Mouse (Mus musculus) mouse embryonic stem cell (cell line): ENCODE data around the gene Cdh22.

Experiments used
- in situ Hi-C, 2 experiments: fragments of 300-500 bp; cut with MboI; formaldehyde crosslinking; loops; 1 replicate in 1 of 2; 3 replicates in 1 of 2; pipeline ENCODE4 v1.14.3; 2019 to 2020; ENCODE audit warnings: low sequenced_read_pairs in 2 of 2, low pct_unique_long_range_greater_than_20kb in 1 of 2, mixed read lengths in 1 of 2; ENCODE audit not compliant: unreplicated experiment in 1 of 2

Cdh22 gene

DNA sequence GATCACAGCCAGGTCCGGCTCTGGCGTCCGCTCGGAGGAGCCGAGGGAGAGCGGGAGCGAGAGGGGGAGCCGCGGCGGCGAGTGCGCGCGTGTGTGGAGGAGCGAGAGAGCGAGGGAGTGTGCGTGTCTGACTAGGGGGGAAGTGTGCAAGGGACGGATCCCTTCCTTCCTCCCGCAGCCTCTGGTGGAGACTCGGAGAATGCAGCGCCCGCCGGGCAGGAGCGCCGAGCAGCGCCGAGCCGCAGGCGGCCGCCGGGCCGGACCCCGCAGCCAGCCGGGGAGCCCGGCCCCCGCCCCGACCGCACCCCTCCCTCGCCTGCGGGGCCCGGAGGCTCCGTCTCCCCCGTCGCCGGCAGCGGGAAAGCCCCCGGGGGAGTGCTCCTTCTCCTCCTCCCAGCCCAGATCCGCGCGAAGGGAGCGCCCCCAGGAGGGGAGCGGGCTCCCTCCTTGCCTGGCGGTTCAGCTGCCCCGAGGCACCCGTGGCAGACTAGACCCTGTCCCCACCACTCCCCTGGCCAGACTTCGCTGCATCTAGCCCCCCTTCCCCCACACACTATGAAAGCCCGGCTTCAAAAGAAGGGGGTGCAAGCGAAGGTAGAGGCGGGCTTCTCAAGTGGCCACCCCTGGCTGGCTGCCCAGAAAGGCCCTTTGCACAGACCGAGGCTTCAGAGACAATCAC is at the start of gene Cdh22:
Cdh22 (minus strand) TSS at position 241 of the 679 bp plus-strand sequence.
- in situ Hi-C loops, result loop anchor here in 1 of 2 experiments (10.0 kb wide), 1 partner anchor 160 kb away; no protein-coding TSS in a partner anchor

DNA sequence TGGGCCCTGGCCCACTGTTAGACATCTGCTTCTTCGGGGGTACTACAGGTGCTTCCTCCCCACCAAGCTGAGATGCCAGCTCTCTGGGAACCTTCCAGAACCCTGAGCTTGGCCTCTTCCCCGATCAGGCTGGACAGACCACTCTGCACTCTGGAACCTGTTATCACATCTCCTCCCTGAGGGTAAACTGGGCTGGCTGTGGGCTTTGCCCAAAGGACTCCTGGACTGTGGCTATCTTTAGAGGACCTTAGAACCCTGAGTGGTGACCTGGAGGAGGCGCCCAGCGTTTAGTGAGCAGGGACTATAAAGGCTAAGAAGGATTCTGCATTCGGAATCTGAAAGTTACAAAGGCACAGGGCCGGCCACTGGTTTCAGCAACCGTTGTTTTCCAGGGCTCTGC is 49.7 kb upstream of the Cdh22 start:
- in situ Hi-C loops, result no loop called here

DNA sequence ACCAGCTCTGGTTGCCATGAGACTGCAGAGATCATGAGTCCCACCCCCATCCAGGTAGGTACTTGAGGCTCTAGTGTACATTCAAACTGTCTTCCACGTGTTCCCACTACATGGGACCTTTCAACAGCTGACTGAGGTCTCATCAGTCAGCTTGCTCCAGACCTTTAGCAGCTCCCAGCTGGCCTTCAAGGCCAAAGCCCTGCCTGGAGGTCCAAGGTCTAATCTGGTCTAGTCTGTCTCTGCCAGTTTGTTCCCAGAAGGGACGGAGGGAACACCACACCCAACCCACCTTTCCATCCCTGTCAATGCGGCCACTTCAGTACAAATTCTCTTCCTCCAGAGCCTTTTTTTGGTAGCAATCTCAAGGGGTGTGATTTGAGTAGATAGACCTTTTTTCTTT is 49.0 kb upstream of the Cdh22 start:
- in situ Hi-C loops, result no loop called here

DNA sequence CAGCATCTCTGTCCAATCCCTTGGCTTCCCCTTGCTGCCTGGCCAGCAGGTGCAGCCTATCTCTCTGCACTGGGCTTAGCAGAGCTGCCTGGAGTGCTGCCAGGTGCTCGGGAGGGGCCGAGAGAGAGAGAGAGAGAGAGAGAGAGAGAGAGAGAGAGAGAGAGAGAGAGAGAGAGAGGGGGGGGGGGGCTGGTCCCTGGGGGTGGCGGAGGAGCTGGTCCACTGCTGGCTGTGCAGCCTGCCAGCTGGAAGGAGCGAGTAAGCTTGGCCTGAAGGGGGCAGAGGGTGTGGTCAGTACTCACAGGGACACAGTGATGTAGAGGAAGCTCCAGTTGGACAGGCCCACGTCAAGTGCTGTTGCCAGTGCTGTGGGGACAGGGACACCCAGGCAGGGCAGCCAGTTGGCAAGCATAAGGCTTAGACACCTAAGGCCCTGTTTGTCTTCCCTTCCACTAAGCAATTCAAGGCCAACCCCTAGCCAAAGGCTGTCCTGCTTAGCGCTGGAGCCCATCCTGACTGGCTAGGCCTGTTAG is 47.2 kb upstream of the Cdh22 start:
- in situ Hi-C loops, result no loop called here

DNA sequence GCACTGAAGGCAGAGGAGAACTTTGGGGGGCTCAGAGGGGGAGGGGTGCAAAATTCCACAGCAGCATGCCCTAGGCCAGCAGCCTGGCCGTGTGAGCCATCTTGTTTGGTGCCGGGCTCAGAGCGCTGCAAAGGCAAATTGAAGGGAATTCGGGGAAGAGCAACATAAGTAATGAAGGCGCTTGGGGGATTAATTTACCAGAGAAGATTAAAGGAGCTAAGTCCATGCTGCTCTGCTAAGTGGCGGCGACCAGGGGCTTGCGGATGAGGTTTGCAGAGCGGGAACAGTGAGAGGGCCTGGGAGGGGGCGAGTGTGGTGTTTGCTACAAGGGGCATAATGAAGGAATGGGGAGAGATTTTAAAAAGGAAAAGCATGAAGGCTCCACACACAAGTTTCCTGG is 44.7 kb upstream of the Cdh22 start:
- in situ Hi-C loops, result no loop called here

DNA sequence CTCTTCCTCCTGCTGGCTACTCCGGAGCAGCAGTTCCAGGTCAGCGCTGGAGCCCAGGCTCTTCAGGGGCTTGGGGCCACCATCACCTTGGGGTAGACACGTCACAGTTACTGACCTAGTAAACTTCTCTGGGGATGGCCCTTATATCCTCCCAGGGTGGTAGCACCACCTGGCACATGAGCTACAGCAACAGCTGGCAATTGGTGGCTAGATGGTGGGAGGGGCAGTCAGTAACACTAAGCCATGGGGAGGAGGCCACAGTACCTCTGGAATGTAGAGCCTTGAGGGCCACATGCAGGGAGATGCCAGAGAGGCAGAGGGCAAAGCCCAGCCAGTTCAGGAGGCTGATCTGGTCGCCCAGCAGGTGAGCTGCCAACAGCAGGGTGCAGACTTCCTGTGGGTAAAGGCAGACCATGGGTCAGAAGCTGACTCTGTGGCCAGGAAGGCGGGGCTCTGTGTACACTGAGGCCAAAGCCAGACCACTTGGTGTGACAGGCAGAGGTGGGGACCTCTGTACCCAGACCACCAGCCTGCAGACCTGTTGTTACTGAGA is 42.6 kb upstream of the Cdh22 start:
- in situ Hi-C loops, result no loop called here

DNA sequence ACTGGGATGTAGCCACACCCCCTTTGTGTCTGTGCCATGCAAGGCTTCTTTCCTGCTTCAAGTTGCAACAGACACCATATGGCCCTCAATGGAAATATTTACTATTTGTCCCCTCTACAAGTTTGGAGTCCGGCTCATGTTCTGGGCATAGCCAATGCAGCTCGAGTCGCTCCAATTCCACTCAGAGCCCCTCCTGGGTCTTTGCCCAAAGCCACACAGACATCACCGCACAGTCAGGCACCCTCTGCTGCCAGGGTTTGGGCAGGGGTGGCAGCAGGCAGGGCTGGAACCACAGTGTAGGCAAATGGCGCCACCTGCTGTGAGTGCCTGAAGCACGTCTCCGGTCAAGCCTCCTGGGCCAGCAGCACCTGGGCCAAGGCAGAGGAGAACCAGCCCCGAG is 41.2 kb upstream of the Cdh22 start:
- in situ Hi-C loops, result no loop called here

DNA sequence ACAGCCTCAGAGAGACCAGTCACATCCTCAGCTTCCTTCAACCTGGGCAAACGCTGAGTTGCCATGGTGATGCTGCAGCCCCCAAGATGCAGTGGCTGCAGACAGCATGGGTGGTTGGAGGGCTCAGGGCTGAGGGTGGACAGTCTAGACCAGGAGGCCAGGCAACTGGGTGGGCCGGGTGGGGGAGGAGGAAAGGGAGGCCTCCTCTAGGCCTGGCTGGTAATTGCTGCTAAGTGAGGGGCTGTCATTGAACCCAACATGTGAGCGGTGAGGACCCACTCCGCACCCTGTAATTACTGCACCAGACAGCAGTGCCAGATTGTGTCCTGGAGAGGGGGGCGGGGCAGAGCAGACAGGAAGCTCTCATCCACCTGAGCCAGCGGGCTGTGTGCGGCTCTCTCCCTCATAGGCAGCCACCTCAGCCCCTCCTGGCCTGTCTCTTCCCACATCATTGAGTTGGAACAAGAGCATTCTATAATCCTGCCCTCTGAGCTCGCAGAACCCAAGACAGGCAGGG is 40.5 kb upstream of the Cdh22 start:
- in situ Hi-C loops, result no loop called here

DNA sequence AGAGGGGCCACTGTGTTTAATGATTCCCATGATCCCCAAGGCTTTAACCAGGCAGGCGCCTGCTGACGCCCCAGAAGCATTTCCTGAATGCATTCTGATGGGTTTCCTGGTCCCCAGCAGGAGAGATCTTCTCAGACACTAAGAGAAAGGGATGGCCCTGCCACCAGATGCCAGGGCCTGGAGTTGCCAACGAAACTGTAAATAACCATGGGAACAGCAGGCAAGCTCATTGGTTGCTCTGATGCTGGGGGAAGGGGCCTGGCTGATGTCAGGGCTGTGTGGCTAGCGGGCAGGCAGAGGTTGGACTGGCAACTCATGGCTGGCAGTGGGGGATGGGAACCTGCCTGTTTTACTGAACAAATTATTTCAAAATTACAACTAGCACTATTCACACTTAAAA is 38.9 kb upstream of the Cdh22 start:
- in situ Hi-C loops, result loop anchor here in 1 of 2 experiments (5.0 kb wide), 1 partner anchor 196 kb away; no protein-coding TSS in a partner anchor

DNA sequence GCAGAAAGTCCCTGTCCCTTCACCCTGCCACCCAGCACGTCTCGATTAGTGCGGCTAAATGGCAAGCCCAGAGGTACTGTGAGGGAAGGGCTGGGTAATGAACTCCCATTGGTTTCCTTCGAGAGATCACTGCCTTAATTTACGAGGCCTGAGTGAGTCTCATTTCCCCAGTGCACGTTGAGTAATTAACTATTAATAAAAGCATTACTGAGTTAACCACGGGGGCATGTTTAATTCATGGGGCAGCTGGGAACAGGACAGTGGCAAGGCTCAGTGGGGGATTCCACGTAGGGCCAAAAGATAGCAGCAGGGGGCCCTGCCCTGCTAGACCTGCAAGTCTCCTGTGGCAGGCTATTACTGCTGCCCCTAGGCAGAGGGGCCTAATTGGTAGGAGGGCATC is 36.7 kb upstream of the Cdh22 start:
- in situ Hi-C loops, result loop anchor here in 1 of 2 experiments (5.0 kb wide), 1 partner anchor 194 kb away; no protein-coding TSS in a partner anchor

DNA sequence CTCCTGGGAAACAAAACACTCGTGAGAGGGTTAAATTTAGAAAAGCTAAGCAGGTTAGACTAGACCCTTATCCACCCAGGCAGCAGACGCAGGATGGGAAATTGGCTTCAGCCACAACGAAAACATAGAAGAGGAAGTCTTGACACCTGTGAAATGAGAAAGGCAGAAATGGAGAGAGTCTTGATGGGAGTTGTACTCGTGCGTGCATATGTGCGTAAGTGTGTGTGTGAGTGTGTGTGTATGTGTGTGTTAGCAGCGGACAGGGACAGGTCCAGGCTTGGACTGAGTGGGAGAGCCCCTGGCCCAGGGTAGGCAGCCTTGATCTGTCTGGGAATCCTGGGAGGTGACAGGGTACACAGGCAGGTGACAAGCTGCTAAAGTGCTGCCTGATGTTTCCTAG is 36.2 kb upstream of the Cdh22 start:
- in situ Hi-C loops, result loop anchor here in 1 of 2 experiments (5.0 kb wide), 1 partner anchor 194 kb away; no protein-coding TSS in a partner anchor

DNA sequence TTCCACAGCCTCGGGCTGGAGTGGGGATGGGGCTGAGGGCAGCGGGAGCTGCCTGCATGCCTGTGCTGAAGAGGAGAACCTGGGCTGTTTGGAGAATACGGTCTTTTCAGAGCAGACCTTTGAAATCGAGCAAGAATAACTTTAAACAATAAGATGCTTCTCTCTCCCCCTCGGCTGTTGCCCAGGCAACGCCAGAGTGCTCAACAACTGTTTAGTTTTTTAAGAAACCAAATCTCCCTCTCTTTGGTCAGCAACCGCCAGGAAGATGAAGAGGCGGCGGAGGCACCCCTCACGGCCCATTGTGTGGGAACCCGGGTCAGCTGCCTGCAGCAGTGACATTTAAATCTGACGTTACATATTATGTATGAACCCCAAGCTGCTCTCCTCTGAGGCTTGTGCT is 32.1 kb upstream of the Cdh22 start:
- in situ Hi-C loops, result no loop called here

DNA sequence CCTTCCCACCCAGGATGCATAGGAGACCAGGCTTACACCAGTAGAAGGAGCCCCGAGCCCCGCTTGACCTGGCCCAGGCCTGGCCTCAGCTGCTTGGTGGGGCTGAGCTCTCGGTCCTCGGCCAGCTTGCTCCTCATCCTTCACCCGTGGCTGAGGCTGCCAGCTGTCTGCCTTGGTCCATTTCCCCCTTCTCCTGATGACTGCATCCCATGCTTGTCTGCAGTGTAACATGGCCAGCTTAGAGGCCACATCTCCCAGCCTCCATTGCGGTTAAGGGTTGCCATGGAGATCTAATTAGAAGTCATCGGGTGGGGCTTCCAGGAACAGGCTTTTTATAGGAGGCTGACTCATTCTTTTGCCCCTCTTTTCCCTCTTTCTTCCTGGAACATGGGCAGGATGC is 29.2 kb upstream of the Cdh22 start:
- in situ Hi-C loops, result no loop called here

DNA sequence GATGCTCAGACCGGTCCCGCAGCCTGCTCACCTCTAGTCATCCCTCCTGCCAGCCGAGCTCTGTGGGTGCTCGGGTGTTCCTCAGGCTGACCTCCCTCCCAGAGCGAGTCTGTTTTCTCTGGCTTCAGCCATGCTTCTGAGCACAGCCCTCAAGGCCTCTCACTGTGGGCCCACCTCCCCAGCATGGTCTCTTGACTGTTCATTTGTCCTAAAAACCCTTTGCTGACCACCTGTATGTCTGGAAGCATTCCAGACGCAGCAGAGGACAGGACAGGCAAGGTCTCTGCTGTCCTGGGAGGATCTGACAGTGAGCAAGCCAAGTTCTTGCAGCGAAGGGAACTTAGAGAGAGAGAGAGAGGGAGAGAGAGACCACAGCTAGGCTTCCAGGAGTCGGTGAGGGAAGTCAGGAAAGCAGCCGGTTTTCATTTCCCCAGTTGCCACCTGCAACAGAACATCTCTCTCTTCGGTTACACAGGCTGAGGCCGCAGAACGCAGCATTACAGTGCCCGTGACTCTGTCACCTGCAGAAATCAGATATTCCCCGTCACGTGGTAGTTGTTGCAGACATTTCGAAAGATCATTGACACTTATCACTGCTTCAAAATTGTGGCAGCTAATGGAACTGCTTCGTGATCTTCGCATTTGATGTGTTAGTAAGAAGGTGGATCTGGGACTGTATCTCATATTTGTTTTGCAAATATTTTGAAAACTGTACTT is 27.8 kb upstream of the Cdh22 start:
- in situ Hi-C loops, result no loop called here

DNA sequence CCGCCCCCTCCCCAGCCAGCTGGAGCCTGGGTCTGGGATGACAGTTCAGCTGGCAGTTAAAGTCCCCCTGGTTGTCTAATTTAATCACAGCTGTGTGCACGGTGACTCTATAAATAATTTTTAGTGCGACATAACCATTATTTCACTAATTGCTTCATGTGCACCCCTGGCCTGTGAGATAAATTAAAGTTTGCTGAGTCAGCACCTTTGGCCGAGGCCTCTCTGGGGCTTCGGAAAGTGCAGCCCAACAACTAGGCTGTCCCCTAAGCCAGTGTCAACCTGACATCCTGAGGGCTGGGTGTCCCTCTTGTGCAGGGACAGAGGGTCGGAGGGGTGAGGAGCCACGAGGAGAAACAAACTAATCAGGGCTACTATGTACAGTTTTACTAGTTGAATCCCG is 25.2 kb upstream of the Cdh22 start:
- in situ Hi-C loops, result no loop called here

DNA sequence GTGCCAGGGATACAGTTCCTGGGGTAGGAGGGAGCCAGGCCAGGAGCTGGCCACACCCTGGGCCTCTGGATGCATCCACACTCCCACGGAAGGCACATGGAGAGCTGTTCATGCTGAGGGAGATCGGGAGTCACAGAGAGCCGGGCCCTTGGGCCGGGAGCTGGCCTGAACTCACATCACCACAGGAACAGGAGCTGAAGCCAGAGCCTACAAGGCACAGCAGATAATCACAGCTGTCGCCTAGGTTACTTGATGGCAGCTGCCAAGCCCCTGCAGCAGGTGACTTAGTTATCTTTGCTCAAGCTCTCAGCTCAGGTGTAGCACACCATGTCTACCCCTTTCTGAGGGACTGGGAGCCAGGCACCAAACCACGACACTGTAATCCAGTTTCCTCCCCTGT is 23.7 kb upstream of the Cdh22 start:
- in situ Hi-C loops, result no loop called here

DNA sequence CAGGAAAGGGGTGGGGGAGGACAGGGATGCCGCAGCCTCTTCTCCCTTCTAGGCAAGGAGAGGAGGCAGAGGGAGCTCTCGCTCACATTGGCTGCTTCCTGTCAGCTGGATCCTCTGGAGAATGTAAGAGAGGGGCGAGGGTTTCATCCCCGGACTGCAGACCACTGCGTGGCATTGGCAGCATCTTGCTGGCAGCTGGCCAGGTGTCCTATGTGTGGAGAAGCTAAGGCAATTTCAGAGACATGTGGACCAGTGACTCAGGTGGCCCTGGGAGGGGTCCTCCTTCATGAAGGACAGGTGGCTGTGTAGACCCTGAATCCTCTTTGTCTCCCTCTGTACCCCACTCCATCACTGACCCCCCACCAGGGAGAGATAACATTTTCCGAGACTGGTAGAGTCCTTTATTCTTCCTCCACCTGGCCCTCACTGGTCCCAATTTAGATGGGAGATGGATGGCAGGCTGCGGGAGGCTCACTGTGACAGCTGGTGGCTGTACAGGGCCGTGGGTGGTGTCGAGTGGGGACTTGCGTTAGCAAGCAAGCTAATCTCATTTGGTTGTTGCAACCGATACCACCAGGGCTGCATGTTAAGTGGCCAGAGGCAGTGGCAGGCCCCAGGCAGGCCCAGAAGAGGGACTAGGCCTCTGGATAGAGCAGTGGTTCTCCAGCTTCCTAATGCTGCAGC is 22.6 kb upstream of the Cdh22 start:
- in situ Hi-C loops, result no loop called here

DNA sequence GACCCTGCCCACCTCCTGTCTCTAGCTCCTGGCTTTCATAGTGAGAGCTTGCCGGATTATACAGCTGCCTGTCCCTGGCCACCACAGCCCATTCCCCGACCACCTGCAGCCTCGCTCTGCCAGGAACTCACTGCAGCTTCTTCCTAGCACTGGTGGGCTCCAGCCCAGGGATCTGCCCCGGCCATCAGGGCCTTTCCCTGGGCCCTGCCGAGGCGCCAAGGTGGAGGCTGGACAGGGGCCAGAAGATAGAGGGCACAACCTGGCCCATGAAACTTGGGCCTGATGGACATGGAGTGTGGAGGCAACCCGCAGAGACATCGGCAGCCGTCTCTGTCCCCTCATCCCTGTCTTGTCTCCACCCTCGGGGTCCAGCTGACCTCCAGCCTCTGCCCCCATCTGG is 21.6 kb upstream of the Cdh22 start:
- in situ Hi-C loops, result no loop called here

DNA sequence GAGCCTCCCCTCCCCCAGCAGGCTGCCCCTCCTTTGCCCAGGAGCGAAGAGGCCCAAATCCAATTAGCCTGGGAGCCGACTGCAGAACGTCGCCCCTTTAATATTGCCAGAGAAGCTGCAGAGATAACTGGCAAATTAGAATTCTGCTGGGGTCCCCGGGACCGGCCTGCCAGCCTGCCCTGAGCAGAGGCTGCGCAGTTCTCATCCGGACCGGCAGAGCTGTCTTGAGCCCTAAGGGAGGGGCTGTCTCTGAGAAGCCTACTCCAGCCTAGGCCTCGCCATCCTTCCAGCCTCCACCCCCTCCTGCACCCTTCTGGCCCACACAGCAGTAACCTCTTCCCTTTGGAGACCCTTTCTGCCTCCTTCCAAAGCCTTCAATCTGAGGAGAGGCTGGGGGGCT is 19.2 kb upstream of the Cdh22 start:
- in situ Hi-C loops, result no loop called here
